Mouse (Mus musculus) ES-Bruce4 (cell line): ENCODE data around the gene Gm1123.

ENCODE experiments used
- CTCF ChIP-seq: IDR thresholded peaks from one replicate; pipeline ENCODE4 v1.8.1; 2011; ENCODE audit warnings: low read depth, low read length
- EP300 ChIP-seq: IDR thresholded peaks from 2 replicates; pipeline ENCODE4 v1.6.1; 2011; ENCODE audit warnings: low read depth, low read length; ENCODE audit not compliant: insufficient read depth
- POLR2A ChIP-seq: IDR thresholded peaks from one replicate; pipeline ENCODE4 v1.8.1; 2011; ENCODE audit warnings: low read length; ENCODE audit not compliant: insufficient read depth

DNA sequence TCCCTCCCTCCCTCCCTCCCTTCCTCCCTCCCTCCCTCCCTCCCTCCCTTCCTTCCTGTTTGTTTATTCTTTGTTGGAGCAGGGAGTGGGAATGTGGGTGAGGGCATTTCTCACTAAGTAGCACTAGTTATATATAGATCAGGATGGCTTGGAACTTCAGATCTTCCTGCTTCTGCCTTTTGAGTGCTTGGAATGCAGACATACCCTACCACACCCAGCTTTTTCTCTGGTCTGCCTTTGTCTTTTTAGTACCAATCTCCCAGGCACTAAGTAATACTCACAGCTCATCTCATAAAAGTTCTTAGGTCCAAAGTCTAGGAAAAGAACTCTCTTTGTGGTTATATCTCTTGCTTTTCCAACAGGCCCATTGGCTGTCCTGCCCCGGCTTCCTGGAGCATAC, 59.4 kb downstream of the Gm1123 start:
- TF ChIP-seq CTCF (no peak), POLR2A (no peak), EP300 (no peak)
